Mouse (Mus musculus) liver, adult (tissue): ENCODE measurements around the gene Folr2.

ENCODE experiments used
- GATA4 ChIP-seq: IDR thresholded peaks from 2 replicates; pipeline ENCODE4 v1.6.1; 2014; ENCODE audit warnings: mild to moderate bottlenecking, low read length; ENCODE audit not compliant: insufficient replicate concordance

Gene Folr2

DNA sequence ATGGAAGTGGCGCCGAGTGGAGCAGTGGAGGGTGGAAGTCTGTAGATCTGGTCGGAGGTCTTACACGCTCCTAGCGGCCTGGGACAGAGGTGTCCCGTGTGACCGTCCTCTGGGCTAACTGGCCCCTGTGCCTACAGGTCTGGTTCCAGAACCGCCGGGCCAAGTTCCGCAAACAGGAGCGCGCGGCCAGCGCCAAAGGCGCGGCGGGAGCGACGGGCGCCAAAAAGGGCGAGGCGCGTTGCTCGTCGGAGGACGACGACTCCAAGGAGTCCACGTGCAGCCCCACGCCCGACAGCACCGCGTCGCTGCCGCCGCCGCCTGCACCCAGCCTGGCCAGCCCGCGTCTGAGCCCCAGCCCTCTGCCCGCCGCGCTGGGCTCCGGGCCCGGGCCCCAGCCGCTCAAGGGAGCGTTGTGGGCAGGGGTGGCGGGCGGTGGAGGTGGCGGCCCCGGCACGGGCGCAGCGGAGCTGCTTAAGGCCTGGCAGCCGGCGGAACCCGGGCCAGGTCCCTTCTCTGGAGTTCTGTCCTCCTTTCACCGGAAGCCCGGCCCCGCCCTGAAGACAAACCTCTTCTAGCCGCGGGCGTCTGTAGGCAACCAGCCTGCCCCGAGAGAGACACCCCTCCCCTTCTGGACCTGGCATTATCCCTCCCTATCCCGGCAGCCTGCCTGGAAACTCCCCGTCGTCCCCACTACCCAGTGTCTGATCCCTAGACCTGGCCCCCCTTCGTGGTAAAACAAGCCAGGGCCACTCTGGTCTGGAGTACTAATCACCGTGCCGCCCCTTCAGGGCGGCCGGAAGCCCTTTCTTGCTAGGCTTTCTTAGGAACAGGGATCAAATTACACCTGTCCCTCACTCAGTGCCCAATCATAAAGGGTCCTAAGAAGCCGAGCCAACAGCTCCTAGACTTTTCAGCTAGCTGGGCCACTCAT, 35.2 kb downstream of the Folr2 start:
- no peak for TF ChIP-seq GATA4

DNA sequence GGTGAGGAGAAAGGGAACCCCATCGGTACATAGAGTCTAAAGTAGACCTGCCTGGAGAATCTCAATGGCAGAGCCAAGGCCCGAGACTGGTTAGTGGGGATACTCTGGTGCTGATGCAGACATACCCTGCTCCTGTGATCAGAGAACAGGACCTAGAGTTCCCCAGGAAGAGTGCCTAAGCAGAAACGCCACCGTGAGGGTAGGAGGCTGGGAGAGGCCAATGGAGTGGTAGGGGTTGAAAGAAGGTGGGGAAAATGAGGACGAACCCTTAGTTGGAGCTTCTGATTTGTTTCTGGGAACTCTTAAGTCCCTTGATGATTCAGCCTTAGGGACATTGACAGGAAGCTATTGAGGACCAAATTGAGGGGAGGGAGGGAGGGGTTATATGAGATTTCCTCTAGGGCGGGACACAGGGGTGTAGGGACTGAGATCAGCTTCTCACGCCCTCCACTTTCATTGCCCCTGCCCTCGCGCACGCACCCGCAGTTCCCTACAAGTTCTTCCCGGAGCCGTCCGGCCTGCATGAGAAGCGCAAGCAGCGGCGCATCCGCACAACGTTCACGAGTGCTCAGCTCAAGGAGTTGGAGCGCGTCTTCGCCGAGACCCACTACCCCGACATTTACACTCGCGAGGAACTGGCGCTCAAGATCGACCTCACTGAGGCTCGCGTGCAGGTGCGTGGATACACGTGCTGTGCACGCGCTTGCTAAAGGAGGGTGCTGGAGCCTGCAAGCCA, 36.5 kb downstream of the Folr2 start:
- TF ChIP-seq GATA4 = no peak

DNA sequence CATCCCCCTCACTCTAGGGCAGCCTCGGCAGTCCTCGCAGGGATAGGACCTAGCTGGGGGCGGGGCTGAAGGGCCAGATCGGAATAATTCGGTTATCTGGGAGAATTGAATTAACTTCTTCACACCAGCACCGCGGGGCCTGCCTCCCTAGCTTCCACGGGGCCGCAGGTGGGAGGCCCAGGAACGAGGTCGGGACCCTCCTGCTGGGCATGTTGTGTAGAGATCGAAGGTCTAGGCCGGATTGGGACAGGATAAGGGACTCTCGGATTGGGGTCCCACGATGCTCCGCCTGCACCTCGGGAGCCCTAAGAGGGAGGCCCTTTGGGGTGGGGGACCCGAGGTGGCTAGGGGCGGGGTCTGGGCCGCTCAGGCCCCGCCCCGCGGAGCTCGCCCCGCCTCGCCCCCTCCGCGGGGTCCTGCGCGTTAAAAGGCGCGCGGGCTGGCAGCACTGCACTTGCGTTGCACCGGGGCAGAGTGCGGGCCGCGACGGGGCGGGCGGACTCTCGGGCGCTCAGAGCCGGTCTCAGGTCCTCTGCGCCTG, 39.1 kb downstream of the Folr2 start, which contains the start of gene Phox2a:
TSS of gene Phox2a (plus strand) at position 453 of the 541 bp plus-strand sequence.
- TF ChIP-seq GATA4 = no peak
